Mouse (Mus musculus): ENCODE data around the gene Pi4ka.

Gene Pi4ka

DNA sequence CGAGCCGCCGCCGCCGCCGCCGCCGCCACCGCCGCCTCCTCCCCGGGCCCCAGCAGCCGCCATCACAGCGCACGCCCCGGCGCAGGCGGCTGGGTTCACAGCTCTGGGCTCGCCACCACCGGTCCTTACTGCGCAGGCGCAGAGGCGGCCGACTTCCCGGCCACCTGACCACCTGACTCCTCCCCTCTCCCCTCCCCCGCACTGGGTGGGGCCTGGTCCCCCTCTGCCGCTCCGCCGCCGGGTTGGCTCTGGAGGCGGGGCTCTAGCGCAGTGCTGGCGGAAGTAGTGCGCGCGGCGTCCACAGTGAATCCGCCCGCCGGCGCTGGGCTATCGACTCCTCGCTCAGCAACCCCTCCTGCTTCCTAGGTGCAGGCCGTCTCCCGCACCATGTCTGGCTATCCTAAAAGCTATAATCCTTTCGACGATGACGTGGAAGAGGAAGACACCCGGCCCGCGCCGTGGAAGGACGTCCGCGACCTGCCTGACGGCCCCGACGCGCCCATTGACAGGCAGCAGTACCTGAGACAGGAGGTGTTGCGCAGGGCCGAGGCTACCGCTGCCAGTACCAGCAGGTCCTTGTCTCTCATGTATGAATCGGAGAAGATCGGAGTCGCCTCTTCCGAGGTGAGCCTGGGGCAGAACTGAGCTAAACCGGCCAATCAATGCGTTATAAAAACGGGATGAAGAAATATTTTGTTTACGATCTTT, at the start of gene Pi4ka, which contains the start of gene Snap29:
Pi4ka (minus strand) TSS at position 579 of the 708 bp plus-strand sequence.
Snap29 (plus strand) TSS at position 251 of the 708 bp plus-strand sequence.
- peak; percentile 99 for DNase-seq (ENCODE audit: low read depth, low spot score)

DNA sequence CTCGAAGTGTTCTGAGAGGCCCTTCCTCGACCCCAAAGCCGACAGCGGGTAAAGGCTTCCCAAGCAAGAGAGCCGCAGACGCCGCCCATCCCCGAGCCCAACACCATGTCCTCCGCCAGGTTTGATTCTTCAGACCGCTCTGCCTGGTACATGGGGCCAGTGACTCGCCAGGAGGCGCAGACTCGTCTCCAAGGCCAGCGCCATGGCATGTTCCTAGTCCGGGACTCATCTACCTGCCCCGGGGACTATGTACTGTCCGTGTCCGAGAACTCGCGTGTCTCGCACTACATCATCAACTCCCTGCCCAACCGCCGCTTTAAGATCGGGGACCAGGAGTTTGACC, 46.2 kb upstream of the Pi4ka start:
- peak; percentile 51 for DNase-seq (ENCODE audit: low read depth, low spot score)

DNA sequence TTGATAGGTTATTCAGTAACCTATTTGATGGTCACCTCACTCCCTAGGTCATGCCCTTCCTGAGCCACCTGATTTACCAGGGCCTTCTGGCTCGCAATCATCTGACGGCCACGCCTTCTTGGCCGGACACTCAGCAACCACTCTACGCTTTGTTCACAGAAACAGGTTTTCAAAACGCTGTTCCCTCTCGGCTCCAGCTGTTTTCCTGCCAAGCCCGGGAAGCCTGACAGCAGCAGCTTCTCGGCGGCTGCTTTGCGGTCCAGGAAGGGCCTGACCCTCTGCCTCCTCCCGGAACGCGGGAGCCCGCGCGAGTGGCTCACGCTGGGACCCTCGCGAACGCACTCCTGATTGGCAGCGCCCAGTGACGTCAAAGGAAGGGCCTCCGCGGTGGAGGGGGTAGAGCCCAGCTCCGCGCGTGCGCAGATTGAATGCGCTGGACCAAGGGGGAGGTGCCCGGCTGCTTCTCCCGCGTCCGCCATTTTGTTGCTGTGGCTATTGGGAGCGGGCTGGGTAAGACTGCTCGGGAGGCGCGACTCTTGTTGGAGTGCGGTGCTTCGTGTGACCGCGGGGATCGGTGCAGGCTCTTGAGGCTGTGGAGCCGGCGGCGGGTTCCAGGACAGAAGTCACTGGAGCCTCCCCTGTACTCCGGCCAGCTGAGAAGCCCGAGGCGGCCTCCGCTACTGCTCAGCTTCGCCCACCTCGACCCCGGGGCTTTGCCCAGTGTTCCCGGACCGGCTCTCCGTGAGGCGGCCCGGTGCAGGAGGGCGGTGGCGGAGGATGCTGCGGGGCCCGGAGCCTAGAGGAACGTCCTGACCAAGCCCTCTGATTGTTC, 45.6 kb upstream of the Pi4ka start, which contains the start of gene Crkl:
Crkl (plus strand) TSS at position 447 of the 832 bp plus-strand sequence.
- peak; percentile 99 for DNase-seq (ENCODE audit: low read depth, low spot score)

DNA sequence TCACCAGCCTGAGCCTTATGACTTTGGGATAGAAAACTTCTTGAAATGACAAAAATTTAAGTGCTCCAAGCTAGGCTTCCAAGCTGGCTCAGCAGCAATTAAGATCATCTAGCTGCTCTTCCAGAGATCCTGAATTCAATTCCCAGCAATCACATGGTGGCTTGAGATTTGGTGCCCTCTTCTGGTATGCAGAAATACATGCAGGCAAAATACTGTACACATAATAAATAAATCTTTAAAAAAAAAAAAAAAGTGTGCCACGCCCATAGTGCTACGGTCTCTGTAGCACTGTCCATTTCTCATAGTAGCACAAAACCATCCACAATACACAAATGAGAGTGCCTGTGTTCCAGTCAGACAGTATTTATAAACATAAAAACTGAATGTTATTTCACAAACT, 26.5 kb upstream of the Pi4ka start:
- peak; percentile 15 for DNase-seq (ENCODE audit: low read depth, low spot score)

DNA sequence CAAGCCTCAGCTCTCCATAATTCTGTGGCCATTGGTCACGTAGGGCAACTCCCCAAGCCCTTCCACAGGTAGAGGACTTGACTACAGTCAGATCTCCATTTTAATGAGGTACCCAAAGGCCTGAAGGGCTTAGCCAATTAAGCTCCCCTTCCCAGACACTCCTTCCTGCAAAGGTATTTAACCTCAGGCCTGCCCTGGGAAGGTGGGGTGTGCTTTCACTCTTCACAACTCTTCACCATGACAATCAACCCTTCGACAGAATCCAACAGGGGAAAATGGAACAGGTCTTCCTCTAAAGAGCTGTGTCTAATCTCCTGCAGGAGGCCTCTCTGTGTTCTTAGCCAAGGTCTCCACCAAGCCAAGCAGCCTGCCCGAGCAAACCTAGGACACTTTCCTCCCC, 16.9 kb upstream of the Pi4ka start:
- DNase-seq (ENCODE audit: low read depth, low spot score): no peak

DNA sequence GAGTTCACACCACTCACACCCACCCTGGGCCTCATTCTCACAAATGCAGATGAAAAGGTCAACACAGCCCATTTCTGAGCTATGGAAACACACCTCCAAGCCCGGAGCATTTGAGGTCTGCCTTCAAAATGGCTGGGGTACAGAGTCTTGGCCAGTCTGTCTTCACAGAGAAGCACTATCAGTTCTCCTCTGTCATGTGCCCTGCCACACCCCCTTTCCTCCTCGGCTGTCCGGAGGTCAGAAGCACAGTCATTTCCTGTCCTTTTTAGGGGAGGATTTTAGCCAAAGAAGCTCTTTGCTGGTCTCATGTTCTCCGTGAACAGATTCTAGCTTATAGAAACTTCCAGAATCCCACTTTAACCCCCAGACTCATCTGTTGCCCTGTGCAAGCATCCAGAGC, 4.1 kb upstream of the Pi4ka start:
- no peak for DNase-seq (ENCODE audit: low read depth, low spot score)

DNA sequence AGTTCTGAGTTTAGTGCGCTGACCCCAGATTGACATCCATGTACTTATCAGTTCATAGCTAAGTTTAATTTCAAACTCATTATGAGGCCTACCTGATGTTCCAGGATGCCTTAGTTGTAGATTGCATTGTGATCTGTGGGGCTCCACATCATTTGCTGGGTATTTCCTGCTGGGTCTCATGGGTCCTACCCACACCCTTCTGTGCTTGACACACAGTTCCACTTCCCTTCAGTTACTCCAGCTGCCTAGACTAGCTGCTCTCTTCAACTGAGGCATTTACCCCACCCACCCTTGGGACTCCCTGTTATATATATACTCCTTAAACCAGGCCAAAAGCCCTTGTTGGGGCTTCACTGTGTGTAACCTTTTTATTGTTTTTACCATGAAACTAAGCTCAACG, 2.9 kb upstream of the Pi4ka start:
- DNase-seq (ENCODE audit: low read depth, low spot score): no peak

DNA sequence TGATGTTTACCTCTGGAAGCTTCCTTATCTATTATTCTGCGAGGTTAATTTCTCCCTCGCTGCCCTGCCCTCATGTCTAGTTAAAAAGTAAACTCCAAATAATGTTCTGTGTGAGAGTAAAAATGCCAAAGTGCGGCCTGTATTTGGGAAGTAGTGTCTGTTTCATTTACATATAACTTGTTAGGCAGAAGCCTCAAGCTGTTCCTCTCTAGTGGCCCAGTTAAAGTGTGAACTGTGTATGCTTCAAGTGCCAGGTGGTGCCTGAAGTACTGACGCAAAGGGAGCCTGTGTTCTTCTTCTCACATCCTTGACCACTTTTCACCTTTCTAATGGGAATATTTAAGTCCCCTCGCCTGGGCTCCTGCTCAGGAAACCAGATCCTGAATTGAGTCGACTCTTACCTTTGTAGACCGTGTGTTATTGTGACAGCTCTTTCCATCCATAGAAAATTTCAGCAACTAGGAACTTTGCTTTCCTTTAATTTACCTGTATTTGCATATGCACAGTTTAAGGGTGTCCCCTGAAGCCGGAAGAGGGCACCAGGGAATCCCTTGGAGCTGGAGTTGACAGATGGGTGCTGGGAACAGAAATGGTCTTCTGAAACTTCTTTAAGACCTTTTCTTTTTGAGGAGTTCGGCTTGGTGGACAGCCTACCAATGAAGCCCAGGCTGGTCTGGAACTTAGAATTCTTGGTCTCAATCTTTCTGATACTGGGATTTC, 558 bp upstream of the Pi4ka start:
- no peak for DNase-seq (ENCODE audit: low read depth, low spot score)

DNA sequence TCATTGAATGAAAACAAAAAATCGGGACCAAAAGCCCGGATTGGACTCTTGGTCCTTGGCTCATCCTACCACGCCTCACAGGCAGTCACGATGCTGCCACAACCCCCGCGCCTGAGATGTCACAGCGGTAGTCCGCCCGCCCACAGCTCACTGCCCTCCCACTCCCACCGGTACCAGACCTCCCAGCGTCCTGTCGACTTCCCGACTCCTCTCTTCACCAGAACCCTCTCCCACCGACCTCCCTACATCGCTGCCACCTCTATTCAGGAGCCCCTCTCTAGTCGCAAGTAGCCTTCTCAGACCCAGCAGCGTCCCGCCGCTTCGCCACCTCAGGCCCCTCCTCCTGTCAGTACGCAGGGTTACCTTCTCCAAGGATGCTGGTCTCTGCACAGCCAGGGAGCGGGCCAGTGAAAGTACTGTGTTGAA, 830 bp downstream of the Pi4ka start:
- DNase-seq (ENCODE audit: low read depth, low spot score): peak; percentile 54

DNA sequence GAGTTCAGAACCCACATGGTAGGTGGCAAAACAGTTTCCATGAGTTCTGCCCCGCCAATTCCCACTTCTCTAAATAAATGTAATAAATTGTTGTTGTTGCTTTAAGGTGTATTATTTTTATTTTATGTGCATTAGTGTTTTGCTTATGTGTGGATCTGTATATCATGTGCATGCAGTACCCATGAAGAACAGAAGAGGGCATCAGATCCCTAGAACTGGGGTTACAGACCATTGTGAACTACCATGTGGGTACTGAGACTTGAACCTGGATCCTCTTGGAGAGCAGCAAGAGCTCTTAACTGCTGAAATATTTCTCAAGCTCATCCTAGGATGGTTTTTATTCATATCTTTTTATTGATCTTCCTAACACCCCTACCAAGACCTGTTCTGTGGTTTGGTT, 3.3 kb downstream of the Pi4ka start:
- peak; percentile 54 for DNase-seq (ENCODE audit: low read depth, low spot score)

DNA sequence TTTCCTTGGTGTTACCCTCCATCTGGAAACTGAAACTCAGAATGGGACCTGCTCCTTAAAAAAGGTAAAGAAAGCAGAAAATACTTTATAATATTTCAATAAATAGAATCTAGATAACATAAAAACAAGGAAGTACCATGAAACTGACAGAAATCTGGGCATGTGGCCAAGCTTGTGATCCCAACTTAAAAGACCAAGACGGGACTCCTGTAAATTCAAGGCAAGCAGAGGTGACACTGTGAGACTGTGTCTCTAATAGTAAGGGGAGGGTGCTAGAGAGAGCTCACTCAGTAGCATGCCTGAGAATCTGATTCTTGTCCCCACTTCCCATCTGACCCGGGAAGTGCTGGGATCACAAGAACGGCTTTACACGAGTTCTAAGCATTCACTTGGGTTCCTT, 13.3 kb downstream of the Pi4ka start:
- DNase-seq (ENCODE audit: low read depth, low spot score): no peak

DNA sequence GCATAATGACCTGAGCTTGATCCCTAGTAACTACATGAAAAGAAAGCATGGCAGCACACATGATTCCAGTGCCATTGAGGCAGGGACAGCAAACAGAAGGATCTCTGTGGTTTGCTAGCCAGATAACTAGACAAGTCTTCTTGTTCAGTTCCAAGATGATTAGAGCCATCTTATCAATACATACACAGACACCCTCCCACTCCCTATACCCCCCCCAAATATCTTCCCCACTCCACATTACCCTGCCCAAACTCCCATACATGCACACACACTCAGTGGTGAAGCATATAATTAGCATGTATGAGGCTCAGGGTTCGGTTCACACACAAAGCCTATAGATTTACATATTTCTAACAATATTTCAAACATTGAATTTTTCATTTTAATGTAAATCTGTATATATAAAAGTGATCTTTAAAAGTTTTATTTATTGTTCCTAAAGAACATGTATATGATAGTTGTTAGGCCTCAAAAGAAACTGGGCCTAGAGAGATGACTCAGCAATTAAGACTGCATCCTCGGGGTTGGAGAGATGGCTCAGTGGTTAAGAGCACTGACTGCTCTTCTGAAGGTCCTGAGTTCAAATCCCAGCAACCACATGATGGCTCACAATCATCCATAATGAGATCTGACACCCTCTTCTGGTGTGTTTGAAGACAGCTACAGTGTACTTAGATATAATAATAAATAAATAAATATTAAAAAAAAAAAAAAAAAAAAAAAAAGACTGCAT, 22.4 kb downstream of the Pi4ka start:
- no peak for DNase-seq (ENCODE audit: low read depth, low spot score)

DNA sequence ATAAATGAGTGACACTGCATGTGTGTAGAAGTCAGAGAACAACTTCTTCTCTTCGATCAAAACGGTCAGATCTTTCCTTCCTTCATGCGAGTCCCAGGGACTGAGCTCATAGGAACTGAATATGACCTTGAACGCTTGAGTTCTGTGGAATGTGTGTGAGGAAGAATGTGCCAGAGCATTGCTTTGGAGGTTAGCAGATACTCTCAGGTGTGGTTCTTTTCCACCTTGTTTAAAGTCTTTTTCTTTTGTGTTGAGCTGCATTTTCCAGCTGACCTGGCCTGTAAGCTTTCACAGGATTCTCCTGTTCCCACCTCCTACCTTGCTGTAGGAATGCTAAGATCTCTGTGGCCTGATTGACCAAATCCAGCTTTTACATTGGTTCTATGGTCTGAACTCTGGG, 23.8 kb downstream of the Pi4ka start:
- DNase-seq (ENCODE audit: low read depth, low spot score): no peak

DNA sequence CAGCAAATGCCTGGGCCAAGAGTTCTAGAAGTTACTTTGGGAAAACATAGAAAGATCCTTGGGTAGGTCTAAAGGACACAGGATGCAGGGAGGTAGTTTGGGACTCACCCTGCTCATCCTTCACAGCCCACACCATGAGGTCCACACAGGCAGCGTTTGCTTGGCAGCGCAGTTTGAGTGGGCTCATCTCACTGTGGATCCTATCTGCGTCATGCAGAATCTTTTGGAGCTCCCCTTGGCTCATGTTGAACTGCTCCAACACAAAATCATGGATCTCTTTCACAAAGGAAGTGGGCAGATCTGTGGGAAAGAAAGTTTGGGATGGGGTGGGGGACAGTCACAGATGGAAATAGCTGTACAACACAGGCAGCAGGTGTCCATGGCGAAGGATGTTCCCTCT, 47.3 kb downstream of the Pi4ka start:
- no peak for DNase-seq (ENCODE audit: low read depth, low spot score)

DNA sequence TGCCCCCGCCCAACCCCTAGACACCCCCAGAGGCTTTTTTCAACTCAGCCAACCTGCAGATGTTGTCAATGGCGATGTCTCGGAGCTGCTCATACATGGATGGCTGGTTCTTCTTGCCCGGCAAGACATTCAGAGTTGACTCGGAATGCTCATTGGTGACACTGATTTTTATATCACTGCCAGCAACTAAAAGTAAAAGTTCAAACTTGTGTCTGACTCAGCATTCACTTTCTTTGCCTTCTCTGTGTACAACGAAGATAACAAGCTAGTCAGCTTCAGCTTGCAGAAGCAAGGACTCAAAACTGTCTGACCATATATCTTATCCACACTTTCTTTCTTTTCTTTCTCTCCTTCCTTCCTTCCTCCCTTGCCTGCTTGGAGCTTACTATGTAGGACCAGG, 50.1 kb downstream of the Pi4ka start:
- no peak for DNase-seq (ENCODE audit: low read depth, low spot score)

DNA sequence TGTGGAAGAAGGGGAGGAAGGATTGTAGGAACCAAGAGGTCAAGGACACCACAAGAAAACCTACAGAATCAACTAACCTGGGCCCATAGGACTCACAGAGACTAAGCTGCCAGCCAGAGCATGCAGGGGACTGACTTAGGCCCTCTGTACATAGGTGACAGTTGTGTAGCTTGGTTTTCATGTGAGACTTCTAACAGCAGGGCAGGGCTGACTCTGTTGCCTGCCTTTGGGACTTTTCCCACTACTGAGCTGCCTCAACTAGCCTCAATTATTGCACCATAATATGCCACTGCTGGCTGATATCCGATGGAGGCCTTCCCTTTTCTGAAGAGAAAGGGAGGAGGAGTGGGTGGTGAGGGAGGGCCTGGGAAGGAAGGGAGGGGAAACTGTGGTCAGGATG, 59.3 kb downstream of the Pi4ka start:
- DNase-seq (ENCODE audit: low read depth, low spot score): no peak

DNA sequence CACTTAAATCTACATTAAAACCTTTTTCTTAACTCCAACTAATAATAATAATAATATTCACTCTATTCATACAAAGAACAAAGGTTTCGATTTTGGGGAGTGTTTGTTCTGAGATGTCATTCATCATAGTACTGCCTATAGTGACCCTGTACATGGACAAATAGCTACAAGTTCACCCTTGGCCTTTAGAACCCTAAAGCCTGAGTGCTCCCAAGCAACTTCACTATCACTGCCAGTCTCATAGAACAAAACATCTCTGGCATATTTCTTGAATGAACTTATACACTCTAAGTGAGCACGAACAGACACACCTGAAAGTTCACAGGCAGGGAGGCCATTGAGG, 60.3 kb downstream of the Pi4ka start:
- DNase-seq (ENCODE audit: low read depth, low spot score): no peak

DNA sequence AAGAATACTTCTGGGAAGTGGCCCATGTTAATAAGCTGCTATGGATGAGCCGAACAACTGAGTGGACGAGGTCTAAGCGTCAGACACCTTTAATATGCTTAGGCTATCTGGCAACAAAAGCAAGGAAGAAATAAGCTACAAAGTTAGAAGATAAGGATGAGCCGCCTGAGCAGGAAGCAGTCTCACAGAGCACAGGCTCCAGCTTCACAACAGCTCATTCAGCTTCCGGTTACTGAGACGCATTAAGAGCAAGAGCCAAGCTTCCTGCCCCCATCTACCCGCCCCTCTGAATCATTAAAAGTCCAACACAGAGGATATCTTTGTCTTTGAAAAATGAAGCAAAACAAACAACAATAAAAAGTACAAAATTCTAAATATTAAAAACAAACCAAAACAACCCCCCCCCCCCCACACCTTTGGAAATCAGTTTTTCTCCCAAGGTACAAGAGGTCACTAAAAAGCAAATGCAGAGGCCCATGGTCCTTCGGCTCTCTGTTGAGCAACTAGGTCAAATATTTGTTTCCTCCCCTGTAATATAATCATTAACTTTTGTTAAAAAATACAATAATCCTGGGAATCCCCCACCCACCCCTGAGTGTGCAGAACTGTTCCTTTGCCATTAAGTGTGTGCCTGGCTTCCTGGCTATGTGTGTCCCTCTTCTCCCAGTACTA, 60.8 kb downstream of the Pi4ka start:
- DNase-seq (ENCODE audit: low read depth, low spot score): no peak

DNA sequence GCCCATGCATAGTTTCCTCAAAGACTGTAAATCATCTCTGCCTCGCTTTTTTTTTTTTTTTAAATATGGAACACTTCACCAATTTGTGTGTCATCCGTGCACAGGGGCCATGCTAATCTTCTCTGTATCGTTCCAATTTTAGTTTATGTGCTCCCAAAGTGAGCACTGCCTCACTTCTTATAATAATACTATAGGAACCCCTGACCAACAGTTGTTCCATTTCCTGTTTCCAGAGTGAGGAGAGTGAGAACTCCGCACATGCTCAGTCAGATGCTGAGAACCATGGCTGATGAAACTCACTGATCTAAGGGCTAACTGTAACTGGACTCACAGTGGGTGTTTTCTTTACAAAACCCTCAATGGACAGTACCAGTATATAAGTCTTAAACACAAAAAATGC, 64.3 kb downstream of the Pi4ka start:
- DNase-seq (ENCODE audit: low read depth, low spot score): no peak

DNA sequence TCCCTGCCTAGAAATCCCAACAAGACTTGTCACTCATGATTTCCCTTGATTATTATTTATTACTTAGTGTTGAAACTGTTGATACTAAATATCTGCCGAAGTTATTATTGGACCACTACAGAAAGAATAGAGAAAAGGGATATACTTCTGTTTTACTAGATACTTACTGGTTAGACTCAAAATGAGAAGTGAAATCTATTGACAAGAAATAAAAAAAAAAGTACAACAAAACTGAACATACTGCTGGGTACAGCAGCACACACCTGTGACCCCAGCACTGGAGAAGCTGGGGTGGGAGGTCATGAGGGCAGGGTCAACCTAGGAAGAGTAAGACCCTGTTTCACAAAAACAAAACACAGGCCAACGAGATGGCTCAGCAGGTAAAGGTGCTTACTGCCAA, 65.4 kb downstream of the Pi4ka start:
- no peak for DNase-seq (ENCODE audit: low read depth, low spot score)

DNA sequence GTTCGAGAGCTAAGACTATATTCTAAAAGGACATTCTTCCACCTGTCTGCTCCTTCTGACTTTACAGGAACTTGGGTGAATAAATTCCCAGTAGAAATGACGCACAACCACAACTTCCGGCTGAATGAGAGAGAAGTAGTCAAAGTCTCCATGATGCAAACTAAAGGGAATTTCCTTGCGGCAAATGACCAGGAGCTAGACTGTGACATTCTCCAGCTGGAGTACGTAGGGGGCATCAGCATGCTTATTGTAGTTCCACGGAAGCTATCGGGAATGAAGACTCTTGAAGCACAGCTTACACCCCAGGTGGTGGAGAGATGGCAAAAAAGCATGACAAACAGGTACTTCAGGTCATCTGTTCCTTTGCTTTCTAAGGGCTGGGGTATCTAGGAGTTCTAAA, 66.4 kb downstream of the Pi4ka start:
- DNase-seq (ENCODE audit: low read depth, low spot score): no peak
